Mouse (Mus musculus): ENCODE measurements around the gene Elovl5. TPM values are rescaled to one million over a fixed set of nuclear protein-coding genes. Genes with fewer than 3 reads are reported as not detected.

The Elovl5 gene
- polyA plus RNA-seq, 1 experiment from 2014 or later, result 101 TPM

- ATAC-seq (replicated peaks; ENCODE audit: low FRiP score) (no peak), DNase-seq (ENCODE audit: low spot score) (no peak)
- Histone ChIP-seq H3K27me3 (ENCODE audit: control insufficient read depth, insufficient read depth, low read length) (no peaks in the 10 kb centered on the region), H3K4me2 (ENCODE audit: low read depth, low read length, severe bottlenecking) (no peak overlapping the region), H3K27ac (ENCODE audit: low read depth, low read length) (no peak overlapping the region), H3K36me3 (ENCODE audit: control insufficient read depth, insufficient read depth, low read length) (no peaks in the 10 kb centered on the region), H3K4me3 (ENCODE audit: low read depth, low read length) (no peak overlapping the region), H3K4me1 (replicated peaks; ENCODE audit: control insufficient read depth, insufficient read depth, low read length) (peaks cover 3% of the 10 kb centered on the region; the same call in 1 of the 2 replicates), H3K9ac (ENCODE audit: low read length) (no peak overlapping the region), H3K9me3 (ENCODE audit: control insufficient read depth, low read length) (no peaks in the 10 kb centered on the region)
- WGBS, result 82% methylated on average over 11 of the region's 11 CpGs
Observed at GRCm38 (mm10) chr9:77924199-77924598, 7.0 kb downstream of the Elovl5 start.

DNA sequence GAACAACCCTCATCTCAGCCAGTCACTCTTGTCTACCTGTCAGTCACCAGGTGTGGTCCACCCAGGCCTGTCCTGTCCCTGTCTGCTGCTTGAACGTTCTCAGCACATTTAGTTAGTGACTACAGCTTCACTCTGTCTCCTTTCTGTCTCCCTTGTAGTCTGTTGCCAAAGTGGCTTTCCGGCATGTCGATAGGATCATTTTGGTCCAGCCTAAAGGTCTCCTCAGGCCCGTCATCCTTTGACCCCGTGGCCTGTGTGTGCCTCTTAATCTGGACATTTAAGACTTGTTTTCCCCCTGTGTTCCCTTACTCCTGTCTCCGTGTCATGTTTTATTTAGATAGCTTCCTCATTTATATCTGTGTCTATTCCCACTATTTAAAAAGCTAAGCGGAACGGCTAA is 9.0 kb downstream of the Elovl5 start:
- H3K9me3 ChIP-seq (ENCODE audit: control insufficient read depth, low read length), result no peaks in the 10 kb centered on the region
- no peak overlapping the region for H3K27ac ChIP-seq (ENCODE audit: low read depth, low read length)
- no peak overlapping the region for H3K9ac ChIP-seq (ENCODE audit: low read length)
- H3K4me2 ChIP-seq (ENCODE audit: low read depth, low read length, severe bottlenecking), result no peak overlapping the region
- no peak overlapping the region for H3K4me3 ChIP-seq (ENCODE audit: low read depth, low read length)
- H3K27me3 ChIP-seq (ENCODE audit: control insufficient read depth, insufficient read depth, low read length), result no peaks in the 10 kb centered on the region
- no peaks in the 10 kb centered on the region; the same call in 1 of the 2 replicates for H3K4me1 ChIP-seq (replicated peaks; ENCODE audit: control insufficient read depth, insufficient read depth, low read length)
- no peak for DNase-seq (ENCODE audit: low spot score)
- no peaks in the 10 kb centered on the region for H3K36me3 ChIP-seq (ENCODE audit: control insufficient read depth, insufficient read depth, low read length)
- no peak for ATAC-seq (replicated peaks; ENCODE audit: low FRiP score)
- 87% methylated on average over 8 of the region's 8 CpGs for WGBS

GRCm38 (mm10) chr9:77926911-77927310 is 9.7 kb downstream of the Elovl5 start:
- WGBS, result 94% methylated on average over 5 of the region's 5 CpGs
- Histone ChIP-seq H3K9me3 (ENCODE audit: control insufficient read depth, low read length) (no peaks in the 10 kb centered on the region), H3K36me3 (ENCODE audit: control insufficient read depth, insufficient read depth, low read length) (no peaks in the 10 kb centered on the region), H3K27ac (ENCODE audit: low read depth, low read length) (no peak overlapping the region), H3K4me1 (replicated peaks; ENCODE audit: control insufficient read depth, insufficient read depth, low read length) (peaks cover 2% of the 10 kb centered on the region; the same call in 1 of the 2 replicates), H3K27me3 (ENCODE audit: control insufficient read depth, insufficient read depth, low read length) (no peaks in the 10 kb centered on the region), H3K4me3 (ENCODE audit: low read depth, low read length) (no peak overlapping the region), H3K9ac (ENCODE audit: low read length) (no peak overlapping the region), H3K4me2 (ENCODE audit: low read depth, low read length, severe bottlenecking) (no peak overlapping the region)
- ATAC-seq (replicated peaks; ENCODE audit: low FRiP score) (no peak), DNase-seq (ENCODE audit: low spot score) (no peak)

GRCm38 (mm10) chr9:77927431-77927830 is 10.3 kb downstream of the Elovl5 start:
- no peak for DNase-seq (ENCODE audit: low spot score)
- H3K9me3 ChIP-seq (ENCODE audit: control insufficient read depth, low read length), result no peaks in the 10 kb centered on the region
- WGBS, result 69% methylated on average over 6 of the region's 6 CpGs
- H3K9ac ChIP-seq (ENCODE audit: low read length), result no peak overlapping the region
- no peaks in the 10 kb centered on the region for H3K27me3 ChIP-seq (ENCODE audit: control insufficient read depth, insufficient read depth, low read length)
- H3K4me2 ChIP-seq (ENCODE audit: low read depth, low read length, severe bottlenecking), result no peak overlapping the region
- no peak overlapping the region for H3K27ac ChIP-seq (ENCODE audit: low read depth, low read length)
- H3K4me3 ChIP-seq (ENCODE audit: low read depth, low read length), result no peak overlapping the region
- no peaks in the 10 kb centered on the region for H3K36me3 ChIP-seq (ENCODE audit: control insufficient read depth, insufficient read depth, low read length)
- H3K4me1 ChIP-seq (replicated peaks; ENCODE audit: control insufficient read depth, insufficient read depth, low read length), result peaks cover 4% of the 10 kb centered on the region; the same call in 1 of the 2 replicates
- ATAC-seq (replicated peaks; ENCODE audit: low FRiP score), result no peak

GRCm38 (mm10) chr9:77928769-77929168 is 11.6 kb downstream of the Elovl5 start:
- Histone ChIP-seq H3K9me3 (ENCODE audit: control insufficient read depth, low read length) (no peaks in the 10 kb centered on the region), H3K4me3 (ENCODE audit: low read depth, low read length) (no peak overlapping the region), H3K4me1 (replicated peaks; ENCODE audit: control insufficient read depth, insufficient read depth, low read length) (peaks cover 4% of the 10 kb centered on the region; the same call in 1 of the 2 replicates), H3K9ac (ENCODE audit: low read length) (no peak overlapping the region), H3K4me2 (ENCODE audit: low read depth, low read length, severe bottlenecking) (no peak overlapping the region), H3K36me3 (ENCODE audit: control insufficient read depth, insufficient read depth, low read length) (no peaks in the 10 kb centered on the region), H3K27ac (ENCODE audit: low read depth, low read length) (no peak overlapping the region), H3K27me3 (ENCODE audit: control insufficient read depth, insufficient read depth, low read length) (no peaks in the 10 kb centered on the region)
- no peak for ATAC-seq (replicated peaks; ENCODE audit: low FRiP score)
- no peak for DNase-seq (ENCODE audit: low spot score)
- 78% methylated on average over 4 of the region's 4 CpGs for WGBS

DNA sequence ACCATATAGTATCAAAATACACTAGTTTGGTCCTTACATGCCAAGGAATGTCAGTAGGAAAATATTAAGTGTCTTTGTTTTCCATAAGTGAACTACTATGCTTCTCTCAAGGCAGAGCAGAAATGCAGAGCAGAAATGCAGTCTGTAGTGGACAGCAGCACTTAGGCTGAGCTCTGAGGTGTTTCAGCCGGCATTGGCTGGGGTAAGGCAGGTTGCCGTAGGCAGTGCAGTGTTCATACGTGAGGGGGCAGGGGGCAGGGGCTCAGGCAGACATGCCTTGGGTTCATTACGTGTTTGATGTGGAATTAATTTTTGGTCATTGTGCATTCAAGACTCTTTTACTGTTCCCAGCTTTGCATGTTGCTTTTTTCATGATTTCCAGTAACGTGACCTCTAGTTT is 12.1 kb downstream of the Elovl5 start:
- 88% methylated on average over 5 of the region's 5 CpGs for WGBS
- Histone ChIP-seq H3K27me3 (ENCODE audit: control insufficient read depth, insufficient read depth, low read length) (no peaks in the 10 kb centered on the region), H3K4me2 (ENCODE audit: low read depth, low read length, severe bottlenecking) (no peak overlapping the region), H3K9ac (ENCODE audit: low read length) (no peak overlapping the region), H3K4me3 (ENCODE audit: low read depth, low read length) (no peak overlapping the region), H3K27ac (ENCODE audit: low read depth, low read length) (no peak overlapping the region), H3K4me1 (replicated peaks; ENCODE audit: control insufficient read depth, insufficient read depth, low read length) (peaks cover 4% of the 10 kb centered on the region; the same call in 1 of the 2 replicates), H3K9me3 (ENCODE audit: control insufficient read depth, low read length) (no peaks in the 10 kb centered on the region), H3K36me3 (ENCODE audit: control insufficient read depth, insufficient read depth, low read length) (no peaks in the 10 kb centered on the region)
- ATAC-seq (replicated peaks; ENCODE audit: low FRiP score) (no peak), DNase-seq (ENCODE audit: low spot score) (no peak)

DNA sequence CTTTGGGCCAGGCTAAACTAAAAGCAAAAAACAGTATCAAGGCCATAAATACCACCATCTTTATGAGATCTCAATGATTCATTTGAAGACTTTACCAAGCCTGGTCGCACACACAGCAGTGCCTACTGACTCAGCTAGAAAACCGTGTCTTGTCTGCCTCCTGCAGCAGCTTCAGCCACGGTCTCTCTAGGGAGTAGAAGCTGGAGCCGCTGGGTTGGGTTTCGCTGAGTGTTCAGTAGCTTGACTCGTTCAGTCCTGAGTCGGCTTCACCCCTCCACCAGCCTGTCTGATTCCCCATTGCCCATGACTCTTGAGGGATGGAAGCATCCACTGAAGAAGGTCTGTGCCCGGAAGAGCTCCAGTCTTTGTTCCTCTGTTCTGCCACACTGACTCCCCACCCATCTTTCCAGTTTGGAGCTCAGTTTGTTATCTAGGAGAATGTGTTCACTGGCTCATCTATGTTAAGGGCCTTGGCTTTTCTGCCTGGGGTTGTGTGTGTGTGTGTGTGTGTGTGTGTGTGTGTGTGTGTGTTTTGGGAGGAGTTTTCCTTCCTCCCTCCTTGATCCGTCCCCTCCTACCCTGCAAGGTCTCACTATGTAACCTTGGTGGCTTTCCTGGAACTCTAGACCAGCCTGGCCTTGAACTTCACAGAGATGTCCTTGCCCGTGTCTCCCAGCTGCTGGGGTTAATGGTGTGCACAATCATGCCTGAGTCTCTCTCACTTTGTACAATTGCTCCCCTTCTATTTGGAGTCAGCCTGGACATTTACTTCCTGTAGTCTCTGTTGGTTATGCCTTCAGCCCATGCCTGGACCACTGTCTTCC is 13.1 kb downstream of the Elovl5 start:
- Histone ChIP-seq H3K27ac (ENCODE audit: low read depth, low read length) (no peak overlapping the region), H3K4me3 (ENCODE audit: low read depth, low read length) (no peak overlapping the region), H3K4me2 (ENCODE audit: low read depth, low read length, severe bottlenecking) (no peak overlapping the region), H3K27me3 (ENCODE audit: control insufficient read depth, insufficient read depth, low read length) (no peaks in the 10 kb centered on the region), H3K4me1 (replicated peaks; ENCODE audit: control insufficient read depth, insufficient read depth, low read length) (peaks cover 4% of the 10 kb centered on the region; the same call in 1 of the 2 replicates), H3K9me3 (ENCODE audit: control insufficient read depth, low read length) (no peaks in the 10 kb centered on the region), H3K36me3 (ENCODE audit: control insufficient read depth, insufficient read depth, low read length) (no peaks in the 10 kb centered on the region), H3K9ac (ENCODE audit: low read length) (no peak overlapping the region)
- no peak for DNase-seq (ENCODE audit: low spot score)
- ATAC-seq (replicated peaks; ENCODE audit: low FRiP score), result no peak
- WGBS, result 80% methylated on average over 10 of the region's 10 CpGs

DNA sequence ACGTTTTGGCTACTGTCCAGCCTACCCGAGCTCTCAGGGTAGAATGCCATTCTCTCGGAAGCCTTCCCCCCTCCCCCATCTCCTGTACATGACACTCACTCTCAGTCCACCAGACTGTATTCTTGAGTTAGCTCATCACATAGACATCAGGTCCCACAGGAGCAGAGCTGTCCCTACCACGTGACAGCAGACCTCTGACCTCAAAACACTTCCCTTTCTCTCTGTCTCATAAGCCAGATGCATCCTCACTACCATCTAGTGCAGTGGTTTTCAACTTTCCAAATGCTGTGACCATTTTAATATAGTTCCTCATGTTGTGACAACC is 13.7 kb downstream of the Elovl5 start:
- H3K4me3 ChIP-seq (ENCODE audit: low read depth, low read length), result no peak overlapping the region
- no peak for DNase-seq (ENCODE audit: low spot score)
- no peak overlapping the region for H3K9ac ChIP-seq (ENCODE audit: low read length)
- peaks cover 4% of the 10 kb centered on the region; the same call in 1 of the 2 replicates for H3K4me1 ChIP-seq (replicated peaks; ENCODE audit: control insufficient read depth, insufficient read depth, low read length)
- no peaks in the 10 kb centered on the region for H3K27me3 ChIP-seq (ENCODE audit: control insufficient read depth, insufficient read depth, low read length)
- no peaks in the 10 kb centered on the region for H3K36me3 ChIP-seq (ENCODE audit: control insufficient read depth, insufficient read depth, low read length)
- WGBS, result 69% methylated on average over 4 of the region's 4 CpGs
- H3K27ac ChIP-seq (ENCODE audit: low read depth, low read length), result no peak overlapping the region
- H3K9me3 ChIP-seq (ENCODE audit: control insufficient read depth, low read length), result no peaks in the 10 kb centered on the region
- ATAC-seq (replicated peaks; ENCODE audit: low FRiP score), result no peak
- no peak overlapping the region for H3K4me2 ChIP-seq (ENCODE audit: low read depth, low read length, severe bottlenecking)

DNA sequence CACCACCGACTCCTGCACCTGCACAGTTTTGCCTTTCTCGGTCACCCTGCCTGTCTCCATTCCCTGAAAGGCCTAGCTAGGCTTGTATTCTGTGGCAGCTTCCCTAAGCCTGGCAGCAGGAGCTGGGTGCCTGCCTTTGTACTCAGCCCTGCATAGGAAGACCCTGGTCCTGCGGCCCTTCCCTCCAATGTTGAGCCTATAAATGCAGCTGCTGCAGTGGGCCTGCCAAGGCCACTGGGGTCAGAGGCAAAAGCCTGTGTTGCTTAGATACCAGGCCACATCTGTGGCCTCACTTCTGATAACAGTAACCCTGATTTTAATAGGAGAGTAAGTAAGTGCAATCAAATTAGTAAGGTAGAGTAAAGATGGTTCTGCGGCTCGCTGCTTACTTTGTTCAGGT is 14.6 kb downstream of the Elovl5 start:
- Histone ChIP-seq H3K4me2 (ENCODE audit: low read depth, low read length, severe bottlenecking) (no peak overlapping the region), H3K36me3 (ENCODE audit: control insufficient read depth, insufficient read depth, low read length) (no peaks in the 10 kb centered on the region), H3K27ac (ENCODE audit: low read depth, low read length) (no peak overlapping the region), H3K9me3 (ENCODE audit: control insufficient read depth, low read length) (no peaks in the 10 kb centered on the region), H3K4me3 (ENCODE audit: low read depth, low read length) (no peak overlapping the region), H3K27me3 (ENCODE audit: control insufficient read depth, insufficient read depth, low read length) (no peaks in the 10 kb centered on the region), H3K9ac (ENCODE audit: low read length) (no peak overlapping the region), H3K4me1 (replicated peaks; ENCODE audit: control insufficient read depth, insufficient read depth, low read length) (peaks cover 4% of the 10 kb centered on the region; the same call in 1 of the 2 replicates)
- 82% methylated on average over 5 of the region's 5 CpGs for WGBS
- DNase-seq (ENCODE audit: low spot score), result no peak
- no peak for ATAC-seq (replicated peaks; ENCODE audit: low FRiP score)
